Mouse (Mus musculus) G1E (cell line): ENCODE measurements around the gene Rcsd1.

Experiments
- CTCF ChIP-seq: IDR thresholded peaks from 2 replicates; pipeline ENCODE4 v1.5.1; 2012; ENCODE audit warnings: low read depth, low read length, inconsistent platforms, mixed read lengths
- GATA1 ChIP-seq: IDR thresholded peaks from 2 replicates; pipeline ENCODE4 v1.6.1; 2012; ENCODE audit warnings: borderline replicate concordance, low read length, inconsistent platforms, mixed read lengths
- GATA2 ChIP-seq: IDR thresholded peaks from 2 replicates; pipeline ENCODE4 v1.6.1; 2012; ENCODE audit warnings: low read depth, low read length, inconsistent platforms, borderline replicate concordance
- POLR2AphosphoS5 ChIP-seq: IDR thresholded peaks from 2 replicates; pipeline ENCODE4 v1.6.1; 2012; ENCODE audit warnings: low read depth, low read length, inconsistent platforms; ENCODE audit not compliant: insufficient replicate concordance
- TAL1 ChIP-seq: conservative IDR thresholded peaks from 2 replicates; pipeline ENCODE4 v1.6.1; 2012; ENCODE audit warnings: low read depth, low read length, inconsistent platforms, mixed read lengths

DNA sequence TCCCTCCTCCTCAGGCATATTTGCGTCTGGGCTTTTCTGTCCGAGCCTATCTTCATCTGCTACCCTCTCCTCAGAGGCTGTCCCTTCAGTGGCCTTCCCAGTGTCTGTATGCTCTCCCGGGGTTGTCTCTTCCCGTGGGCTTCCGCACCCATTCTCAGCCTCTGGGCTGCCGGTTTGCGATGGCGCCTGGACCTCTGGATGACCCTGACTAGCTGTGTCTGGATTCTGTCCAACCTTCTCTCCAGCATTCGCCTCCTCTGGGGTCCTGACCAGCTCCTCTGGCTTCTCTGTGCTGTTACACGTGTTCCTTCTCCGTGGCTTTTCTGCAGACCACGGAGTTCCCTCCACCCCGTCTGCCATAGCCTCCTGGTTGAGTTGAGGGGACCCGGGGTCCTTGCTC lies 54.1 kb downstream of the Rcsd1 start:
- TF ChIP-seq GATA1 (no peak), CTCF (no peak), POLR2AphosphoS5 (no peak), TAL1 (no peak), GATA2 (no peak)
